Mouse (Mus musculus) myocyte (in vitro differentiated cells): ENCODE results near the gene Hc.

Source experiments
- CEBPB ChIP-seq: IDR thresholded peaks from 2 replicates; pipeline ENCODE4 v1.6.1; 2011; ENCODE audit warnings: mild to moderate bottlenecking, moderate library complexity; ENCODE audit not compliant: poor library complexity, insufficient read depth, severe bottlenecking
- MAX ChIP-seq: IDR thresholded peaks from one replicate; pipeline ENCODE4 v1.6.1; 2011; ENCODE audit warnings: low read depth, mild to moderate bottlenecking, control low read depth
- MYOD1 ChIP-seq, 3 experiments: IDR thresholded peaks; one replicate each; pipeline ENCODE4 v1.6.1; 2011; ENCODE audit warnings: control low read depth in 2 of 3, low read depth in 2 of 3, mild to moderate bottlenecking in 2 of 3, moderate library complexity in 1 of 3; ENCODE audit not compliant: insufficient read length in 2 of 3, control insufficient read depth in 1 of 3
- POLR2A ChIP-seq: IDR thresholded peaks from one replicate; pipeline ENCODE4 v1.6.1; 2011; ENCODE audit warnings: low read depth, mild to moderate bottlenecking, control low read depth, moderate library complexity; ENCODE audit not compliant: insufficient read length
- POLR2AphosphoS2 ChIP-seq: IDR thresholded peaks from one replicate; pipeline ENCODE4 v1.6.1; 2011; ENCODE audit warnings: low read depth, control low read depth; ENCODE audit not compliant: insufficient read length
- TCF12 ChIP-seq: IDR thresholded peaks from one replicate; pipeline ENCODE4 v1.6.1; 2011; ENCODE audit warnings: mild to moderate bottlenecking, control low read depth; ENCODE audit not compliant: poor library complexity, insufficient read depth, severe bottlenecking
- USF1 ChIP-seq: IDR thresholded peaks from one replicate; pipeline ENCODE4 v1.6.1; 2011; ENCODE audit warnings: low read depth, mild to moderate bottlenecking, control low read depth, moderate library complexity

- TF ChIP-seq POLR2A, result no peak
- TF ChIP-seq MAX, result no peak
- TF ChIP-seq POLR2AphosphoS2, result no peak
- TF ChIP-seq USF1, result no peak
- TF ChIP-seq MYOD1 (IDR thresholded peaks at IDR 0.05; ENCODE audit: control insufficient read depth in 1 of 3, insufficient read length in 2 of 3, low read depth in 2 of 3), result no peak
- TF ChIP-seq TCF12, result no peak
- no peak for TF ChIP-seq CEBPB
Observed at GRCm38 (mm10) chr2:35101443-35101842, 40.2 kb upstream of the Hc start, which contains the start of gene AI182371.
